Mouse (Mus musculus): ENCODE measurements at regions not wholly inside any gene's neighbourhood (a gene's known extent, or its start where the extent isn't known, plus 50 kb on each side); places are given as distances from the start of the nearest gene placed in this dataset.
"Not testable (repeated sequence)": the region's sequence is repeated elsewhere in the genome, so short reads cannot be mapped to it uniquely, and the experiment has no call there.

- no peak for ATAC-seq
- in situ Hi-C loops (cut with MboI; ENCODE audit: low pct_unique_long_range_greater_than_20kb) = no loop called here
- no peak for DNase-seq (ENCODE audit: low read depth, low spot score)
- ChIA-PET POLR2A (no interaction called here), CTCF (interaction anchor here (0.8 kb wide), 1 partner anchor 1349 kb away, joined by 3 read pairs; no protein-coding TSS in a partner anchor)
- no peaks in the 10 kb centered on the region for H3K27me3 ChIP-seq
- no peak for TF ChIP-seq CTCF (IDR thresholded peaks at IDR 0.05)
These were observed 112.9 kb upstream of the Gap43 start for GRCm38 (mm10) chr16:42453338-42453737.

- ChIA-PET CTCF (no interaction called here), POLR2A (no interaction called here)
- no peak for DNase-seq (ENCODE audit: low read depth, low spot score)
- ATAC-seq = no peak
- TF ChIP-seq CTCF (IDR thresholded peaks at IDR 0.05) = no peak
- in situ Hi-C loops (cut with MboI; ENCODE audit: low pct_unique_long_range_greater_than_20kb) = no loop called here
- H3K27me3 ChIP-seq = no peaks in the 10 kb centered on the region
These were observed 109.5 kb upstream of the Gap43 start for GRCm38 (mm10) chr16:42449840-42450444.

GRCm38 (mm10) chr16:42444863-42445423 lies 104.5 kb upstream of the Gap43 start:
- ATAC-seq = no peak
- POLR2A ChIA-PET = no interaction called here
- no peaks in the 10 kb centered on the region for H3K27me3 ChIP-seq
- TF ChIP-seq CTCF (IDR thresholded peaks at IDR 0.05) = no peak
- in situ Hi-C loops (cut with MboI; ENCODE audit: low pct_unique_long_range_greater_than_20kb) = no loop called here
- no peak for DNase-seq (ENCODE audit: low read depth, low spot score)
- CTCF ChIA-PET = no interaction called here

GRCm38 (mm10) chr16:42444408-42444862 lies 104.0 kb upstream of the Gap43 start:
- in situ Hi-C loops (cut with MboI; ENCODE audit: low pct_unique_long_range_greater_than_20kb) = no loop called here
- no peak for TF ChIP-seq CTCF (IDR thresholded peaks at IDR 0.05)
- DNase-seq (ENCODE audit: low read depth, low spot score) (no peak), ATAC-seq (no peak)
- no peaks in the 10 kb centered on the region for H3K27me3 ChIP-seq
- POLR2A ChIA-PET = no interaction called here
- CTCF ChIA-PET = no interaction called here

- DNase-seq (ENCODE audit: low read depth, low spot score) (no peak), ATAC-seq (no peak)
- TF ChIP-seq CTCF (IDR thresholded peaks at IDR 0.05) = no peak
- H3K27me3 ChIP-seq = no peaks in the 10 kb centered on the region
- ChIA-PET CTCF (no interaction called here), POLR2A (no interaction called here)
- in situ Hi-C loops (cut with MboI; ENCODE audit: low pct_unique_long_range_greater_than_20kb) = no loop called here
These were observed 100.4 kb upstream of the Gap43 start for GRCm38 (mm10) chr16:42440822-42441221.

- DNase-seq (ENCODE audit: low read depth, low spot score) (no peak), ATAC-seq (no peak)
- ChIA-PET CTCF (interaction anchor here (1.8 kb wide), 1 partner anchor 13 kb away, joined by 5 read pairs; no protein-coding TSS in a partner anchor), POLR2A (no interaction called here)
- no peak for TF ChIP-seq CTCF (IDR thresholded peaks at IDR 0.05)
- peaks cover 8% of the 10 kb centered on the region for H3K27me3 ChIP-seq
- in situ Hi-C loops (cut with MboI; ENCODE audit: low pct_unique_long_range_greater_than_20kb) = no loop called here
These were observed 91.1 kb upstream of the Gap43 start for GRCm38 (mm10) chr16:42431529-42431928.

GRCm38 (mm10) chr16:42416673-42417072 lies 76.2 kb upstream of the Gap43 start:
- POLR2A ChIA-PET = no interaction called here
- in situ Hi-C loops (cut with MboI; ENCODE audit: low pct_unique_long_range_greater_than_20kb) = no loop called here

GRCm38 (mm10) chr16:42412031-42412430 lies 71.6 kb upstream of the Gap43 start:
- CTCF ChIA-PET; in situ Hi-C loops (cut with MboI; ENCODE audit: low pct_unique_long_range_greater_than_20kb); ATAC-seq; H3K27me3 ChIP-seq; DNase-seq (ENCODE audit: low read depth, low spot score); POLR2A ChIA-PET: not testable (repeated sequence)

More at GRCm38 (mm10) chr16:42416673-42417072, 76.2 kb upstream of the Gap43 start:
- CTCF ChIA-PET = no interaction called here
- H3K27me3 ChIP-seq = peaks cover 8% of the 10 kb centered on the region
- no peak for DNase-seq (ENCODE audit: low read depth, low spot score)
- TF ChIP-seq CTCF (IDR thresholded peaks at IDR 0.05) = no peak
- ATAC-seq = no peak

GRCm38 (mm10) chr16:42396596-42396995 lies 56.1 kb upstream of the Gap43 start:
- CTCF ChIA-PET = interaction anchor here (1.0 kb wide), 1 partner anchor 81 kb away, joined by 3 read pairs; no protein-coding TSS in a partner anchor
- ATAC-seq (no peak), DNase-seq (ENCODE audit: low read depth, low spot score) (no peak)
- no peak for TF ChIP-seq CTCF (IDR thresholded peaks at IDR 0.05)
- POLR2A ChIA-PET = no interaction called here
- H3K27me3 ChIP-seq = peaks cover 5% of the 10 kb centered on the region
- in situ Hi-C loops (cut with MboI; ENCODE audit: low pct_unique_long_range_greater_than_20kb) = no loop called here
